Mouse (Mus musculus): Measurements from ENCODE around the gene Megf6. TPM values are rescaled to one million over a fixed set of nuclear protein-coding genes. Genes with fewer than 3 reads are reported as not detected.
A peak's percentile ranks its signal among the peaks of the same experiment; 100 is the strongest.

Gene Megf6
- total and polyA plus RNA-seq, 3 experiments = not detected

GRCm38 (mm10) chr4:154142211-154143040 is 28.1 kb upstream of the Megf6 start, which contains the start of gene Wrap73:
Wrap73 (plus strand) TSS chr4:154142372.
- H3K4me3 ChIP-seq (replicated peaks in 1 of 3; ENCODE audit: low read depth in 2 of 3, low read length in 2 of 3, poor library complexity in 1 of 3) = peak within 1 kb of the TSS; percentile 58 to 83 (median 78)
- TF ChIP-seq HCFC1 (IDR thresholded peaks at IDR 0.05; ENCODE audit: low read depth, low read length) = peak; percentile 95
- TF ChIP-seq ELF1 (IDR thresholded peaks at IDR 0.05; ENCODE audit: low read depth, low read length) = peak; percentile 91
- TF ChIP-seq SIN3A (IDR thresholded peaks at IDR 0.05; ENCODE audit: low read length) = peak; percentile 61; the same call in 1 of the 2 replicates
- TF ChIP-seq JUN (IDR thresholded peaks at IDR 0.05; ENCODE audit: insufficient read depth, low read depth, low read length) = no peak
- no peak for TF ChIP-seq ZKSCAN1 (IDR thresholded peaks at IDR 0.05; ENCODE audit: borderline replicate concordance, low read depth, low read length)
- TF ChIP-seq NRF1 (IDR thresholded peaks at IDR 0.05; ENCODE audit: low read depth, low read length) = no peak
- 0 out of 2 replicates have a peak, but pooled peaks have one; percentile 28 for TF ChIP-seq BHLHE40 (IDR thresholded peaks at IDR 0.05; ENCODE audit: low read depth, low read length)
- TF ChIP-seq GABPA (IDR thresholded peaks at IDR 0.05; ENCODE audit: insufficient replicate concordance, low read depth, low read length) = no peak; the same call in 1 of the 2 replicates
- TF ChIP-seq PAX5 (IDR thresholded peaks at IDR 0.05; ENCODE audit: low read length) = no peak
- TF ChIP-seq MAX (IDR thresholded peaks at IDR 0.05; ENCODE audit: low read length) = no peak
- TF ChIP-seq JUND (conservative IDR thresholded peaks at IDR 0.05; ENCODE audit: low read depth, low read length) = no peak
- TF ChIP-seq NELFE (IDR thresholded peaks at IDR 0.05; ENCODE audit: low read depth, low read length) = peak; percentile 61
- TF ChIP-seq TCF12 (IDR thresholded peaks at IDR 0.05; ENCODE audit: low read depth, low read length) = peak; percentile 63
- TF ChIP-seq KAT2A (IDR thresholded peaks at IDR 0.05; ENCODE audit: insufficient replicate concordance, low read length) = peak; percentile 84; the same call in 1 of the 2 replicates
- peak; percentile 47; the same call in 1 of the 2 replicates for TF ChIP-seq CHD2 (IDR thresholded peaks at IDR 0.05; ENCODE audit: low read length)
- TF ChIP-seq MXI1 (IDR thresholded peaks at IDR 0.05; ENCODE audit: low read depth, low read length) = peak; percentile 52; the same call in 1 of the 2 replicates
- peak; percentile 78 for TF ChIP-seq POLR2A (IDR thresholded peaks at IDR 0.05; ENCODE audit: low read depth, low read length)
- TF ChIP-seq IRF4 (IDR thresholded peaks at IDR 0.05; ENCODE audit: low read depth, low read length) = 0 out of 2 replicates have a peak, but pooled peaks have one; percentile 9
- peak; percentile 20; the same call in 1 of the 2 replicates for TF ChIP-seq MEF2A (IDR thresholded peaks at IDR 0.05; ENCODE audit: borderline replicate concordance, low read depth, low read length)
- H3K4me1 ChIP-seq (ENCODE audit: control insufficient read depth in 1 of 2, insufficient read depth in 2 of 2) = peaks cover 21 to 66% of the 10 kb centered on the region in 2 experiments
- peak; percentile 88 for DNase-seq (ENCODE audit: extremely low read depth)
- peaks cover 35% of the 10 kb centered on the region for H3K27me3 ChIP-seq (replicated peaks)
- peaks cover 47% of the 10 kb centered on the region for H3K79me2 ChIP-seq (replicated peaks; ENCODE audit: control insufficient read depth, extremely low read depth, insufficient read depth, poor library complexity, severe bottlenecking)
- peak within 1 kb of the TSS; percentile 96 for H3K9ac ChIP-seq (ENCODE audit: insufficient read depth, low read depth)
- in situ Hi-C loops (cut with MboI; ENCODE audit: low pct_ligation_motif_present, low pct_unique_long_range_greater_than_20kb, low sequenced_read_pairs) (loop anchor here (25.0 kb wide), 1 partner anchor 795 kb away; the partner anchor contains the start of gene Tnfrsf14), dilution Hi-C loops (cut with MboI; ENCODE audit: extremely low pct_ligation_motif_present, extremely low pct_unique_long_range_greater_than_20kb, low sequenced_read_pairs) (no loop called here)
- peak within 1 kb of the TSS; percentile 84 for H3K4me2 ChIP-seq (ENCODE audit: insufficient read depth, low read depth, poor library complexity, severe bottlenecking)
- 0 out of 2 replicates have a peak within 1 kb of the TSS, but pooled peaks have one; percentile 13 for H3K27ac ChIP-seq (ENCODE audit: insufficient read depth, low read depth)
- peaks cover 21 to 30% of the 10 kb centered on the region in 2 experiments for H3K36me3 ChIP-seq (replicated peaks in 1 of 2; ENCODE audit: control insufficient read depth in 1 of 2, insufficient read depth in 1 of 2, low read length in 1 of 2)
- H3K9me3 ChIP-seq (replicated peaks; ENCODE audit: low read length) = peaks cover 10% of the 10 kb centered on the region

Data from CH12.LX (cell line).